Mouse (Mus musculus) urinary bladder, adult 18-20 months (tissue): ENCODE data around the gene Cdh3.

Experiments used
- DNase-seq, 2 experiments: peaks; one replicate each; pipeline ENCODE4 v3.0.0; 2022; ENCODE audit warnings: low spot score in 2 of 2, mixed read lengths in 2 of 2

The Cdh3 gene

GRCm38 (mm10) chr8:106510365-106510975 lies at the start of gene Cdh3:
Cdh3 (plus strand) TSS chr8:106510891.
- peak; percentile 80 to 84 for DNase-seq

- DNase-seq: no peak
Observed at GRCm38 (mm10) chr8:106462131-106462530, 48.6 kb upstream of the Cdh3 start.

GRCm38 (mm10) chr8:106463795-106464194 lies 46.9 kb upstream of the Cdh3 start:
- no peak for DNase-seq

GRCm38 (mm10) chr8:106469485-106469884 lies 41.2 kb upstream of the Cdh3 start:
- no peak for DNase-seq

- DNase-seq: no peak
Observed at GRCm38 (mm10) chr8:106474001-106474400, 36.7 kb upstream of the Cdh3 start.

GRCm38 (mm10) chr8:106500018-106500685 lies 10.5 kb upstream of the Cdh3 start, which contains the start of gene 6030452D12Rik:
6030452D12Rik (plus strand) TSS chr8:106500522.
- no peak for DNase-seq

GRCm38 (mm10) chr8:106504241-106504640 lies 6.5 kb upstream of the Cdh3 start:
- DNase-seq: no peak

- no peak for DNase-seq
Observed at GRCm38 (mm10) chr8:106505328-106505965, 5.2 kb upstream of the Cdh3 start.

GRCm38 (mm10) chr8:106506106-106506505 lies 4.6 kb upstream of the Cdh3 start:
- DNase-seq: no peak

- DNase-seq: no peak
Observed at GRCm38 (mm10) chr8:106507761-106508331, 2.8 kb upstream of the Cdh3 start.

GRCm38 (mm10) chr8:106508456-106508855 lies 2.2 kb upstream of the Cdh3 start:
- DNase-seq: no peak

GRCm38 (mm10) chr8:106509079-106509780 lies 1.5 kb upstream of the Cdh3 start:
- DNase-seq: no peak

GRCm38 (mm10) chr8:106511065-106511501 lies 392 bp downstream of the Cdh3 start:
- no peak for DNase-seq

GRCm38 (mm10) chr8:106511531-106512041 lies 895 bp downstream of the Cdh3 start:
- no peak for DNase-seq

- no peak for DNase-seq
Observed at GRCm38 (mm10) chr8:106512475-106513150, 1.9 kb downstream of the Cdh3 start.

GRCm38 (mm10) chr8:106515946-106516479 lies 5.3 kb downstream of the Cdh3 start:
- no peak for DNase-seq

GRCm38 (mm10) chr8:106516581-106516980 lies 5.9 kb downstream of the Cdh3 start:
- DNase-seq: no peak

GRCm38 (mm10) chr8:106518763-106519162 lies 8.1 kb downstream of the Cdh3 start:
- no peak for DNase-seq

GRCm38 (mm10) chr8:106520578-106520977 lies 9.9 kb downstream of the Cdh3 start:
- DNase-seq: no peak

GRCm38 (mm10) chr8:106521845-106522244 lies 11.2 kb downstream of the Cdh3 start:
- no peak for DNase-seq

GRCm38 (mm10) chr8:106526725-106527124 lies 16.0 kb downstream of the Cdh3 start:
- DNase-seq: no peak
